Mouse (Mus musculus): ENCODE data around the gene Bpifb4.

GRCm38 (mm10) chr2:153921246-153921645, 16.8 kb upstream of the Bpifb4 start:
- no peak for TF ChIP-seq CTCF (IDR thresholded peaks at IDR 0.05; ENCODE audit: insufficient read depth, low read length)
- TF ChIP-seq POLR2A (IDR thresholded peaks at IDR 0.05; ENCODE audit: borderline replicate concordance, extremely low read depth, low read depth, low read length): no peak
